Mouse (Mus musculus) hindbrain, embryonic 15.5 days (tissue): ENCODE measurements around the gene Nup188. TPM values are rescaled to one million over a fixed set of nuclear protein-coding genes. Genes with fewer than 3 reads are reported as not detected.

Experiments used
- ATAC-seq: fragments of 200-750 bp; cut with Nextera tagmentation; 2 replicates; pipeline ENCODE4 v1.8.0; 2017; ENCODE audit warnings: low read depth, moderate number of reproducible peaks, moderate TSS enrichment; ENCODE audit not compliant: low FRiP score
- H3K27ac ChIP-seq: fragments of 300-500 bp; sonication (generic); replicated peaks from 2 replicates; pipeline ENCODE4 v1.5.1; 2015; ENCODE audit warnings: mild to moderate bottlenecking, inconsistent platforms
- H3K27me3 ChIP-seq: fragments of 300-500 bp; sonication (generic); 2 replicates; pipeline ENCODE4 v1.6.1; 2015; ENCODE audit warnings: control low read depth, inconsistent platforms
- H3K36me3 ChIP-seq: fragments of 300-500 bp; sonication (generic); 2 replicates; pipeline ENCODE4 v1.6.1; 2015; ENCODE audit warnings: control low read depth, inconsistent platforms
- H3K4me1 ChIP-seq: fragments of 300-500 bp; sonication (generic); replicated peaks from 2 replicates; pipeline ENCODE4 v1.6.1; 2015; ENCODE audit warnings: control low read depth, inconsistent platforms
- H3K4me2 ChIP-seq: fragments of 300-500 bp; sonication (generic); 2 replicates; pipeline ENCODE4 v1.6.1; 2015; ENCODE audit warnings: moderate library complexity, mild to moderate bottlenecking, inconsistent platforms
- H3K4me3 ChIP-seq: fragments of 300-500 bp; sonication (generic); 2 replicates; pipeline ENCODE4 v1.5.1; 2015; ENCODE audit warnings: mild to moderate bottlenecking, inconsistent platforms
- H3K9ac ChIP-seq: fragments of 300-500 bp; sonication (generic); 2 replicates; pipeline ENCODE4 v1.6.1; 2015; ENCODE audit warnings: inconsistent platforms
- H3K9me3 ChIP-seq: fragments of 300-500 bp; sonication (generic); 2 replicates; pipeline ENCODE4 v1.6.1; 2016; ENCODE audit warnings: control low read depth, inconsistent platforms
- WGBS: fragments of 180-500 bp; shearing (Covaris S2); methylation state at CpG from one replicate; pipeline ENCODE4 v1.1.7; 2015; 5-methylcytosine and 5-hydroxymethylcytosine counted together
- polyA plus RNA-seq: library from polyadenylated mRNA; unstranded; fragments of >200 nt; fragmentation: Nextera tagmentation; extraction: Ambion mirVana; gene quantifications from 2 replicates; pipeline ENCODE4 v1.2.1, GENCODE M21; 2015

Gene Nup188
- polyA plus RNA-seq, 1 experiment from 2014 or later = 20.9 TPM

- Histone ChIP-seq H3K36me3 (peaks cover 88% of the 10 kb centered on the region), H3K27ac (no peak overlapping the region; the same call in 1 of the 2 replicates), H3K4me1 (no peaks in the 10 kb centered on the region), H3K9ac (no peak overlapping the region), H3K9me3 (no peaks in the 10 kb centered on the region), H3K4me3 (no peak overlapping the region), H3K27me3 (no peaks in the 10 kb centered on the region), H3K4me2 (no peak overlapping the region)
- 72% methylated on average over 14 of the region's 14 CpGs for WGBS
- ATAC-seq = no peak
Measured at GRCm38 (mm10) chr2:30343601-30344137, 57.5 kb downstream of the Nup188 start.

DNA sequence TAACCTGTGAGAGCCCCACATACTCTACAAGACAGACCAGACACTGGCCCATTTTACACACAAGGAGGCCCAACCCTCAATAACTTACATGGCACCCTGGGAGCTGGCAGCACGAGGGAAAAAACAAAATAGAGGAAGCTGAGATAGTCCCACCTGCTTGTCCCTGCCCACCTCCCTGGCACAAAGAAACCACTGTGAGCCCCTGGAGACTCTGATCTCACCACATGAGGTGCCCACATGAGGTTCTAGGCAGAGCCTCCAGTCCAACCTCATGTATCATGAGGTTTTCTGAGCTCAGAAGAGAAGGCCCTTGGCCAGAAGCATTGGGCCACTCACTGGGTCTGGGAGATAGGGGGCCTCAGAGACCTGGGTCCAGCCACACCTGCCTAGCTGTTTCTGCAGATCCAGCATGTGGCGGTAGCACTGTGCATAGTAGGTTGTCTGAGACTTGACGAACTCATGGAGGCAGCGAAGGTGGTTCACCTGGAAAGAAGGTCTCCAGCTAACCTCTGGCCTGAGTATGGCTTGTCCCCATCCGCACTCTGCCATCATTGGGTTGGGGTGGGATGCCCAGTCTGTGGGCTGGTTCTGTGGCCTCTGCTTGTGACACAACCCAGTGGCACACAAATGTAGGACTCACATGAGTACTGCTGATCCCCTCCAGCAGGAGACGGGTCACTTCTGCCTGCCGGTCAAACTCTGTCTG is 59.9 kb downstream of the Nup188 start:
- H3K27ac ChIP-seq = no peak overlapping the region
- H3K4me3 ChIP-seq = no peak overlapping the region
- H3K27me3 ChIP-seq = no peaks in the 10 kb centered on the region
- H3K9me3 ChIP-seq = no peaks in the 10 kb centered on the region
- ATAC-seq = no peak
- H3K36me3 ChIP-seq = peaks cover 82% of the 10 kb centered on the region
- no peak overlapping the region for H3K9ac ChIP-seq
- WGBS = 93% methylated on average over 7 of the region's 7 CpGs
- no peaks in the 10 kb centered on the region for H3K4me1 ChIP-seq
- no peak overlapping the region for H3K4me2 ChIP-seq

- no peaks in the 10 kb centered on the region for H3K4me1 ChIP-seq
- H3K4me3 ChIP-seq = no peak overlapping the region
Measured at GRCm38 (mm10) chr2:30349196-30349595, 63.0 kb downstream of the Nup188 start.

DNA sequence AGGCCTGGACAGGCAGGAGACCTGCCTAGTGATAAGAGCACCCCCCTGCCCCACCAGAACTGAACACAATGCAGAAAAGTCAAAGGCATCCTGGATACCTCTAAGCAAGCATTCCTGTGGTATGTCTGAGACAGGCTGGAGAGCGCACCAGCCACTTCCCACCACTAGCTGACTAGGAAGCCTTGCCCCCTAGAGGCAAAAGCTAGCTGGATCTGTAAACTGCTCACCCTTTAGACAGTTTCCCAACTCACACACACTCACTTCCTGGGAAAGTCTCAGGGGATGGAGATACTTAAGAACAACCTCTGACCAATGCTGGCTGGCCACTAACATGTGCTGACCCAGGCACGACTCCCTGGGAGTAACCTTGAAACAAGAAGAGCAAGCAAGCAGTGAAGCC is 65.0 kb downstream of the Nup188 start:
- WGBS = 82% methylated on average over 2 of the region's 2 CpGs
- Histone ChIP-seq H3K4me3 (no peak overlapping the region), H3K27me3 (no peaks in the 10 kb centered on the region), H3K9ac (no peak overlapping the region), H3K9me3 (no peaks in the 10 kb centered on the region), H3K4me2 (no peak overlapping the region), H3K36me3 (peaks cover 50% of the 10 kb centered on the region), H3K27ac (no peak overlapping the region), H3K4me1 (peaks cover 14% of the 10 kb centered on the region)
- ATAC-seq = no peak

More at GRCm38 (mm10) chr2:30349196-30349595, 63.0 kb downstream of the Nup188 start:
- ATAC-seq = no peak
- 91% methylated on average over 6 of the region's 6 CpGs for WGBS
- H3K9ac ChIP-seq = no peak overlapping the region
- H3K36me3 ChIP-seq = peaks cover 64% of the 10 kb centered on the region
- no peak overlapping the region for H3K27ac ChIP-seq
- H3K27me3 ChIP-seq = no peaks in the 10 kb centered on the region
- H3K4me2 ChIP-seq = no peak overlapping the region
- H3K9me3 ChIP-seq = no peaks in the 10 kb centered on the region

DNA sequence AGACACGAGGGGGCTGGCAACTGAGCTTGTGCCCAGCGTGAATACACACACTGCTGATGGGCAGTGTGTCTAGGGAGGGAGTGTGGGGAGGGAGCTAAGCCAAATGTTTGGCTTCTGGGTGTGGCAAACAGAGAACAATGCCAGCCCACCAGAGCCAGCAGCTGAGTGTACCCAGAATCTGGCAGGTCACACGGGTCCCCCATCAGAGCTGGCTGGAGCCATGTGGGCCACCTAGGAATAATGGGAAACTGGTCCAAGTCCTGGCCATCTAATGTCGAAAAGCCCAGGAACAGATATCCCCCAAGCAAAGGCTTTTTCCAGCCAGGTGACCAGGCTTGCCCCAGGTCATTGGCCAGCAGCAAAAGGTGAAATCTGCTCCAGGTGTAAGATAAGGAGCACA is 69.7 kb downstream of the Nup188 start:
- Histone ChIP-seq H3K4me1 (peaks cover 44% of the 10 kb centered on the region), H3K9ac (no peak overlapping the region), H3K36me3 (peaks cover 10% of the 10 kb centered on the region), H3K4me2 (no peak overlapping the region), H3K4me3 (no peak overlapping the region), H3K9me3 (no peaks in the 10 kb centered on the region), H3K27ac (no peak overlapping the region), H3K27me3 (no peaks in the 10 kb centered on the region)
- WGBS = 65% methylated on average over 4 of the region's 4 CpGs
- ATAC-seq = no peak

- H3K9ac ChIP-seq = no peak overlapping the region
- no peak overlapping the region for H3K27ac ChIP-seq
- 59% methylated on average over 4 of the region's 4 CpGs for WGBS
Measured at GRCm38 (mm10) chr2:30356266-30356665, 70.1 kb downstream of the Nup188 start.

DNA sequence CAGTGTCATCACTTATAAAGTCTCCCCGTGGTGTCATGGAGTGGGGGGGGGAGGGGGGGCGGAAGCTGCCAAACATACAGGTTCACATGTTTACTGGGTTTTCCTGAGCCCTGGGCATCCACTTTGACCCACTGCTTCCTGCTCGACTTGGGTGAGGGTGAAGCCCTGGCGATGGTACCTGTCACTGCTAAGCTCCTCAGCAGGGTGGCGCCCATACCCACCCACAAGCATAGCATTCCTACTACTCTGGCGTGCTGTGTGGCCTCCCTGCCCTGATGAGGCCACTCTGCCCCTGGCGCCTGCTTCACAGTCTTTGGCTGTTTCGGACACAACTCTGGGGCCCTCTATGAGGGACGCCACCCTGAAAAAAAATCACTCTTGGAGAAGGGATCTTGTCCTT is 70.7 kb downstream of the Nup188 start:
- Histone ChIP-seq H3K9ac (0 out of 2 replicates have a peak overlapping the region, but pooled peaks have one; percentile 81), H3K36me3 (peaks cover 10% of the 10 kb centered on the region), H3K4me3 (no peak overlapping the region), H3K27ac (no peak overlapping the region), H3K27me3 (no peaks in the 10 kb centered on the region), H3K4me2 (no peak overlapping the region; the same call in 1 of the 2 replicates), H3K9me3 (no peaks in the 10 kb centered on the region), H3K4me1 (peaks cover 44% of the 10 kb centered on the region)
- 71% methylated on average over 9 of the region's 9 CpGs for WGBS
- ATAC-seq = no peak

More at GRCm38 (mm10) chr2:30356266-30356665, 70.1 kb downstream of the Nup188 start:
- H3K36me3 ChIP-seq = peaks cover 10% of the 10 kb centered on the region
- H3K4me2 ChIP-seq = no peak overlapping the region
- ATAC-seq = no peak
- H3K4me3 ChIP-seq = no peak overlapping the region
- H3K9me3 ChIP-seq = no peaks in the 10 kb centered on the region
- no peaks in the 10 kb centered on the region for H3K27me3 ChIP-seq
- peaks cover 44% of the 10 kb centered on the region for H3K4me1 ChIP-seq

GRCm38 (mm10) chr2:30357552-30358510 is 71.6 kb downstream of the Nup188 start:
- Histone ChIP-seq H3K27ac (0 out of 2 replicates have a peak overlapping the region, but pooled peaks have one; percentile 14), H3K4me1 (peaks cover 44% of the 10 kb centered on the region), H3K36me3 (peaks cover 10% of the 10 kb centered on the region)

GRCm38 (mm10) chr2:30358533-30359531 is 72.6 kb downstream of the Nup188 start, which contains the start of gene Sh3glb2:
Sh3glb2 (minus strand) TSS chr2:30359337.
- H3K27me3 ChIP-seq = no peaks in the 10 kb centered on the region
- 3% methylated on average over 56 of the region's 73 CpGs for whole genome bisulfite sequencing
- no peaks in the 10 kb centered on the region for H3K36me3 ChIP-seq
- no peaks in the 10 kb centered on the region for H3K9me3 ChIP-seq
- peak within 1 kb of the TSS; percentile 92 for H3K4me2 ChIP-seq
- H3K27ac ChIP-seq = peak within 1 kb of the TSS; percentile 84
- peak within 1 kb of the TSS; percentile 76 for H3K4me3 ChIP-seq
- peak; percentile 81 for ATAC-seq
- H3K4me1 ChIP-seq = peaks cover 48% of the 10 kb centered on the region
- H3K9ac ChIP-seq = peak within 1 kb of the TSS; percentile 81

More at GRCm38 (mm10) chr2:30357552-30358510, 71.6 kb downstream of the Nup188 start:
- Histone ChIP-seq H3K27me3 (no peaks in the 10 kb centered on the region), H3K4me3 (peak overlapping the region; percentile 76), H3K4me2 (peak overlapping the region; percentile 92), H3K9ac (peak overlapping the region; percentile 81), H3K9me3 (no peaks in the 10 kb centered on the region)
- WGBS = 49% methylated on average over 8 of the region's 8 CpGs
- no peak for ATAC-seq

DNA sequence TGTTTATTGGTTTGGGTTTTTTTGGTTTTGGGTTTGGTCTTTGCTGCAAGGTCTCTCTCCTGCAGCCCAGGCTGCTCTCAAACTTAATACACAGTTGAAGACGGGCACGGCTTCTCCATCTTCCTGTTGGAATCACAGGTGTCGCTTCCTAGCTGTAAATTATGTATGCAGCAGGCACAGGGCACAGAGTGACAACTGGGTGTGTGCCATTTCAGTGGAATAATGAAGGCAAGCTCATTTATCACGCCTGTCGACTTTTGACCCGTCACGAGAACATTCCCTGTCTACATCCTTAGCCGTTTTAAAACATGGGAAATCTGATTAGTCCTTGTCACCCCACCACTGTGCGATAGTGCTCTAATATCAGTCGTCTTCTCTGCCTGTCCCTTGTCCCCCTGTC is 74.4 kb downstream of the Nup188 start:
- Histone ChIP-seq H3K9me3 (no peaks in the 10 kb centered on the region), H3K27me3 (no peaks in the 10 kb centered on the region), H3K9ac (no peak overlapping the region), H3K36me3 (no peaks in the 10 kb centered on the region), H3K27ac (no peak overlapping the region), H3K4me3 (no peak overlapping the region), H3K4me2 (no peak overlapping the region), H3K4me1 (peaks cover 51% of the 10 kb centered on the region)
- no peak for ATAC-seq
- 56% methylated on average over 10 of the region's 10 CpGs for WGBS

DNA sequence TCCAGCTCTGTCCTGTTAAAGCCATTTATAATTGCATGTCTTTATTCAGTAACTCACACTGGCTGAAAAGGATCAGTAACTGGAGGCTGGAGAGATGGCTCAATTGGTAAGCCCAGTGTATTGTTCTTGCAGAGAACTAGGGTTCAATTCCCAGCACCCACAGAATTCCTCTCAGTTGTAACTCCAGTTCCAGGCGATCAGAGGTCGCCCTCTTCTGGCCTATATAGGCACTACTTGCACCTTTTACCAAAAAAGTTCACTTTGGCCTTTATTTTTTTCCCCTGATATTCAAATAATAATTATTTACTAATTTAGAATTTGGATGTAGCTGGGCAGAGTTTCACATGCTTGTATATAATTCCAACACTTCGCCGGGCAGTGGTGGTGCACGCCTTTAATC is 76.7 kb downstream of the Nup188 start:
- no peak overlapping the region for H3K4me2 ChIP-seq
- 80% methylated on average over 5 of the region's 5 CpGs for WGBS
- peaks cover 33% of the 10 kb centered on the region for H3K4me1 ChIP-seq
- H3K9ac ChIP-seq = no peak overlapping the region
- no peak for ATAC-seq
- no peak overlapping the region for H3K27ac ChIP-seq
- no peaks in the 10 kb centered on the region for H3K9me3 ChIP-seq
- H3K27me3 ChIP-seq = no peaks in the 10 kb centered on the region
- H3K36me3 ChIP-seq = peaks cover 8% of the 10 kb centered on the region
- H3K4me3 ChIP-seq = no peak overlapping the region
